Mouse (Mus musculus): Measurements from ENCODE around the gene Klre1.

GRCm38 (mm10) chr6:129534627-129535190, 43.0 kb upstream of the Klre1 start:
- no peak for TF ChIP-seq CTCF (IDR thresholded peaks at IDR 0.05; ENCODE audit: extremely low read depth, insufficient read depth, insufficient read length, insufficient replicate concordance)
- no peak for TF ChIP-seq POLR2A (IDR thresholded peaks at IDR 0.05; ENCODE audit: low read depth, low read length)

All from spleen, adult 2 months (tissue).